Mouse (Mus musculus) embryonic fibroblast, embryonic 13.5 days (primary cell): ENCODE results near the gene Chsy1. TPM values are rescaled to one million over a fixed set of nuclear protein-coding genes. Genes with fewer than 3 reads are reported as not detected.
A peak's percentile ranks its signal among the peaks of the same experiment; 100 is the strongest.

Experiments used
- H3K27ac ChIP-seq: 2 replicates; pipeline ENCODE4 v1.5.1; 2012; ENCODE audit warnings: low read length, control low read depth, inconsistent platforms; ENCODE audit not compliant: insufficient read depth
- H3K4me1 ChIP-seq: 2 replicates; pipeline ENCODE4 v1.6.1; 2011; ENCODE audit warnings: low read length; ENCODE audit not compliant: control insufficient read depth, insufficient read depth
- H3K4me3 ChIP-seq: 2 replicates; pipeline ENCODE4 v1.5.1; 2011; ENCODE audit warnings: mild to moderate bottlenecking, control low read depth, low read length; ENCODE audit not compliant: insufficient read depth
- CTCF ChIP-seq: IDR thresholded peaks from 2 replicates; pipeline ENCODE4 v1.5.1; 2011; ENCODE audit warnings: mild to moderate bottlenecking, control low read depth, low read length, moderate library complexity, borderline replicate concordance; ENCODE audit not compliant: insufficient read depth
- POLR2A ChIP-seq: IDR thresholded peaks from 2 replicates; pipeline ENCODE4 v1.6.1; 2011; ENCODE audit warnings: low read depth, mild to moderate bottlenecking, control low read depth, low read length, moderate library complexity
- polyA plus RNA-seq: library from polyadenylated mRNA; stranded (reverse); fragments of >200 nt; gene quantifications from 2 replicates; pipeline ENCODE4 v1.2.4, GENCODE M21; 2011; ENCODE audit warnings: low read depth; ENCODE audit not compliant: missing spikeins, insufficient read length

The Chsy1 gene
- polyA plus RNA-seq, 1 experiment, result 63.2 TPM

- no peaks in the 10 kb centered on the region for H3K4me1 ChIP-seq
- no peak overlapping the region for H3K27ac ChIP-seq
- no peak overlapping the region for H3K4me3 ChIP-seq
- TF ChIP-seq POLR2A, result no peak
- no peak for TF ChIP-seq CTCF
These were observed 21.2 kb upstream of the Chsy1 start for GRCm38 (mm10) chr7:66088077-66088476.

GRCm38 (mm10) chr7:66090676-66091190 is 18.6 kb upstream of the Chsy1 start:
- Histone ChIP-seq H3K4me3 (no peak overlapping the region), H3K4me1 (no peaks in the 10 kb centered on the region), H3K27ac (no peak overlapping the region)
- TF ChIP-seq CTCF (no peak), POLR2A (no peak)

- TF ChIP-seq POLR2A, result no peak
- no peak for TF ChIP-seq CTCF
- no peak overlapping the region for H3K27ac ChIP-seq
- no peak overlapping the region for H3K4me3 ChIP-seq
- H3K4me1 ChIP-seq, result no peaks in the 10 kb centered on the region
These were observed 17.8 kb upstream of the Chsy1 start for GRCm38 (mm10) chr7:66091553-66091952.

GRCm38 (mm10) chr7:66092656-66093055 is 16.7 kb upstream of the Chsy1 start:
- Histone ChIP-seq H3K27ac (no peak overlapping the region), H3K4me1 (no peaks in the 10 kb centered on the region), H3K4me3 (no peak overlapping the region)
- TF ChIP-seq CTCF, result no peak

- no peak overlapping the region for H3K4me3 ChIP-seq
- TF ChIP-seq POLR2A, result no peak
- no peak for TF ChIP-seq CTCF
These were observed 15.2 kb upstream of the Chsy1 start for GRCm38 (mm10) chr7:66094141-66094540.

GRCm38 (mm10) chr7:66098803-66099202 is 10.5 kb upstream of the Chsy1 start:
- no peak overlapping the region for H3K27ac ChIP-seq
- TF ChIP-seq POLR2A (no peak), CTCF (no peak)
- no peaks in the 10 kb centered on the region for H3K4me1 ChIP-seq
- H3K4me3 ChIP-seq, result no peak overlapping the region

More at GRCm38 (mm10) chr7:66094141-66094540, 15.2 kb upstream of the Chsy1 start:
- Histone ChIP-seq H3K4me1 (no peaks in the 10 kb centered on the region), H3K27ac (no peak overlapping the region)

GRCm38 (mm10) chr7:66101866-66102265 is 7.4 kb upstream of the Chsy1 start:
- no peak overlapping the region for H3K4me3 ChIP-seq
- no peak overlapping the region for H3K27ac ChIP-seq
- no peak for TF ChIP-seq CTCF
- TF ChIP-seq POLR2A, result no peak
- peaks cover 3% of the 10 kb centered on the region for H3K4me1 ChIP-seq

GRCm38 (mm10) chr7:66104531-66104930 is 4.8 kb upstream of the Chsy1 start:
- Histone ChIP-seq H3K4me3 (no peak overlapping the region), H3K27ac (no peak overlapping the region), H3K4me1 (peaks cover 6% of the 10 kb centered on the region)
- TF ChIP-seq POLR2A (no peak), CTCF (no peak)

GRCm38 (mm10) chr7:66105771-66106170 is 3.5 kb upstream of the Chsy1 start:
- TF ChIP-seq POLR2A, result no peak
- no peak for TF ChIP-seq CTCF
- H3K4me3 ChIP-seq, result no peak overlapping the region

GRCm38 (mm10) chr7:66106581-66107056 is 2.7 kb upstream of the Chsy1 start:
- Histone ChIP-seq H3K27ac (no peak overlapping the region), H3K4me1 (peaks cover 9% of the 10 kb centered on the region), H3K4me3 (no peak overlapping the region)
- TF ChIP-seq POLR2A, result no peak
- TF ChIP-seq CTCF, result no peak

More at GRCm38 (mm10) chr7:66105771-66106170, 3.5 kb upstream of the Chsy1 start:
- Histone ChIP-seq H3K4me1 (peaks cover 6% of the 10 kb centered on the region), H3K27ac (no peak overlapping the region)

GRCm38 (mm10) chr7:66107206-66107605 is 2.1 kb upstream of the Chsy1 start:
- no peak for TF ChIP-seq CTCF
- no peak for TF ChIP-seq POLR2A
- H3K4me3 ChIP-seq, result no peak overlapping the region
- H3K4me1 ChIP-seq, result peaks cover 9% of the 10 kb centered on the region
- H3K27ac ChIP-seq, result no peak overlapping the region

- TF ChIP-seq CTCF (no peak), POLR2A (no peak)
These were observed 1.4 kb upstream of the Chsy1 start for GRCm38 (mm10) chr7:66107930-66108329.

More at GRCm38 (mm10) chr7:66107930-66108329, 1.4 kb upstream of the Chsy1 start:
- Histone ChIP-seq H3K27ac (peak overlapping the region; percentile 9; the same call in 1 of the 2 replicates), H3K4me3 (no peak overlapping the region), H3K4me1 (peaks cover 9% of the 10 kb centered on the region)
